Mouse (Mus musculus) myocyte (in vitro differentiated cells): Measurements from ENCODE around the gene Ap5s1. TPM values are rescaled to one million over a fixed set of nuclear protein-coding genes. Genes with fewer than 3 reads are reported as not detected.

Experiments
- H3K27me3 ChIP-seq: one replicate; pipeline ENCODE4 v1.6.1; 2011; ENCODE audit not compliant: control insufficient read depth, insufficient read depth, insufficient read length
- H3K36me3 ChIP-seq: one replicate; pipeline ENCODE4 v1.6.1; 2011; ENCODE audit not compliant: control insufficient read depth, insufficient read depth
- H3K4me2 ChIP-seq: one replicate; pipeline ENCODE4 v1.6.1; 2011; ENCODE audit warnings: low read depth, control low read depth
- H3K4me3 ChIP-seq: one replicate; pipeline ENCODE4 v1.5.1; 2011; ENCODE audit warnings: mild to moderate bottlenecking, control low read depth, moderate library complexity
- H3K79me2 ChIP-seq: one replicate; pipeline ENCODE4 v1.6.1; 2011; ENCODE audit not compliant: control insufficient read depth, insufficient read depth
- H3ac ChIP-seq: one replicate; pipeline ENCODE4 v1.6.1; 2011; ENCODE audit not compliant: control insufficient read depth, insufficient read length
- CEBPB ChIP-seq: IDR thresholded peaks from 2 replicates; pipeline ENCODE4 v1.6.1; 2011; ENCODE audit warnings: mild to moderate bottlenecking, moderate library complexity; ENCODE audit not compliant: poor library complexity, insufficient read depth, severe bottlenecking
- E2F4 ChIP-seq: IDR thresholded peaks from one replicate; pipeline ENCODE4 v1.6.1; 2011; ENCODE audit warnings: mild to moderate bottlenecking, control low read depth, moderate library complexity; ENCODE audit not compliant: insufficient read depth
- MAX ChIP-seq: IDR thresholded peaks from one replicate; pipeline ENCODE4 v1.6.1; 2011; ENCODE audit warnings: low read depth, mild to moderate bottlenecking, control low read depth
- MYOD1 ChIP-seq, 3 experiments: IDR thresholded peaks; one replicate each; pipeline ENCODE4 v1.6.1; 2011; ENCODE audit warnings: control low read depth in 2 of 3, low read depth in 2 of 3, mild to moderate bottlenecking in 2 of 3, moderate library complexity in 1 of 3; ENCODE audit not compliant: insufficient read length in 2 of 3, control insufficient read depth in 1 of 3
- MYOG ChIP-seq, 3 experiments: IDR thresholded peaks; one replicate each; pipeline ENCODE4 v1.6.1; 2011; ENCODE audit warnings: control low read depth in 2 of 3, low read depth in 2 of 3, mild to moderate bottlenecking in 2 of 3; ENCODE audit not compliant: insufficient read length in 2 of 3, control insufficient read depth in 1 of 3, insufficient read depth in 1 of 3
- POLR2A ChIP-seq: IDR thresholded peaks from one replicate; pipeline ENCODE4 v1.6.1; 2011; ENCODE audit warnings: low read depth, mild to moderate bottlenecking, control low read depth, moderate library complexity; ENCODE audit not compliant: insufficient read length
- POLR2AphosphoS2 ChIP-seq: IDR thresholded peaks from one replicate; pipeline ENCODE4 v1.6.1; 2011; ENCODE audit warnings: low read depth, control low read depth; ENCODE audit not compliant: insufficient read length
- REST ChIP-seq: IDR thresholded peaks from one replicate; pipeline ENCODE4 v1.6.1; 2011; ENCODE audit warnings: mild to moderate bottlenecking, control low read depth, moderate library complexity; ENCODE audit not compliant: insufficient read depth, insufficient read length
- SRF ChIP-seq: IDR thresholded peaks from one replicate; pipeline ENCODE4 v1.6.1; 2011; ENCODE audit warnings: low read depth; ENCODE audit not compliant: control insufficient read depth, insufficient read length
- TCF12 ChIP-seq: IDR thresholded peaks from one replicate; pipeline ENCODE4 v1.6.1; 2011; ENCODE audit warnings: mild to moderate bottlenecking, control low read depth; ENCODE audit not compliant: poor library complexity, insufficient read depth, severe bottlenecking
- TCF3 ChIP-seq: IDR thresholded peaks from one replicate; pipeline ENCODE4 v1.6.1; 2011; ENCODE audit warnings: low read depth, control low read depth; ENCODE audit not compliant: insufficient read length
- USF1 ChIP-seq: IDR thresholded peaks from one replicate; pipeline ENCODE4 v1.6.1; 2011; ENCODE audit warnings: low read depth, mild to moderate bottlenecking, control low read depth, moderate library complexity
- polyA plus RNA-seq: library from polyadenylated mRNA; unstranded; fragments of >200 nt; fragmentation: generic; extraction: Trizol; gene quantifications from one replicate; pipeline ENCODE4 v1.2.1, GENCODE M21; 2012; ENCODE audit warnings: missing spikeins

Gene Ap5s1
- polyA plus RNA-seq, 1 experiment = 33.6 TPM

GRCm38 (mm10) chr2:131174700-131175099 lies 32.2 kb upstream of the Ap5s1 start:
- Histone ChIP-seq H3K27me3 (no peaks in the 10 kb centered on the region), H3K79me2 (peaks cover 31% of the 10 kb centered on the region), H3K4me3 (peak overlapping the region; percentile 4), H3ac (no peak overlapping the region), H3K4me2 (peak overlapping the region; percentile 93), H3K36me3 (no peaks in the 10 kb centered on the region)
- TF ChIP-seq E2F4 (no peak), TCF12 (no peak), USF1 (no peak), POLR2A (peak; percentile 7)

- TF ChIP-seq SRF (no peak), E2F4 (no peak), POLR2A (no peak), REST (no peak), TCF3 (no peak), MYOG (IDR thresholded peaks at IDR 0.05; ENCODE audit: control insufficient read depth in 1 of 3, insufficient read depth in 1 of 3, insufficient read length in 2 of 3, low read depth in 2 of 3) (no peak), TCF12 (no peak), USF1 (no peak), POLR2AphosphoS2 (no peak), CEBPB (no peak), MYOD1 (IDR thresholded peaks at IDR 0.05; ENCODE audit: control insufficient read depth in 1 of 3, insufficient read length in 2 of 3, low read depth in 2 of 3) (no peak), MAX (no peak)
- Histone ChIP-seq H3K79me2 (peaks cover 35% of the 10 kb centered on the region), H3ac (no peak overlapping the region), H3K36me3 (no peaks in the 10 kb centered on the region), H3K4me2 (peak overlapping the region; percentile 93), H3K4me3 (no peak overlapping the region), H3K27me3 (no peaks in the 10 kb centered on the region)
These were observed 31.5 kb upstream of the Ap5s1 start for GRCm38 (mm10) chr2:131175286-131175944.

GRCm38 (mm10) chr2:131175945-131176309 lies 31.0 kb upstream of the Ap5s1 start:
- Histone ChIP-seq H3K4me2 (no peak overlapping the region), H3K27me3 (no peaks in the 10 kb centered on the region), H3K79me2 (peaks cover 36% of the 10 kb centered on the region), H3K4me3 (no peak overlapping the region), H3ac (no peak overlapping the region), H3K36me3 (no peaks in the 10 kb centered on the region)
- no peak for TF ChIP-seq USF1
- no peak for TF ChIP-seq CEBPB
- TF ChIP-seq TCF12 = no peak
- TF ChIP-seq POLR2A = no peak
- TF ChIP-seq SRF = no peak
- no peak for TF ChIP-seq MYOD1 (IDR thresholded peaks at IDR 0.05; ENCODE audit: control insufficient read depth in 1 of 3, insufficient read length in 2 of 3, low read depth in 2 of 3)
- TF ChIP-seq POLR2AphosphoS2 = no peak

- Histone ChIP-seq H3K27me3 (no peaks in the 10 kb centered on the region), H3K79me2 (peaks cover 36% of the 10 kb centered on the region), H3ac (no peak overlapping the region), H3K36me3 (no peaks in the 10 kb centered on the region), H3K4me2 (no peak overlapping the region), H3K4me3 (no peak overlapping the region)
- TF ChIP-seq SRF (no peak), POLR2A (no peak), POLR2AphosphoS2 (peak; percentile 44)
These were observed 30.4 kb upstream of the Ap5s1 start for GRCm38 (mm10) chr2:131176491-131176890.

- Histone ChIP-seq H3K36me3 (no peaks in the 10 kb centered on the region), H3K4me3 (peak overlapping the region; percentile 80), H3K27me3 (no peaks in the 10 kb centered on the region), H3K79me2 (peaks cover 36% of the 10 kb centered on the region), H3K4me2 (peak overlapping the region; percentile 92), H3ac (peak overlapping the region; percentile 58)
- TF ChIP-seq CEBPB (no peak), POLR2AphosphoS2 (peak; percentile 47), TCF3 (no peak), MYOG (IDR thresholded peaks at IDR 0.05; ENCODE audit: control insufficient read depth in 1 of 3, insufficient read depth in 1 of 3, insufficient read length in 2 of 3, low read depth in 2 of 3) (no peak), USF1 (peak; percentile 5)
These were observed 28.9 kb upstream of the Ap5s1 start for GRCm38 (mm10) chr2:131177932-131178331.

GRCm38 (mm10) chr2:131178828-131179245 lies 28.0 kb upstream of the Ap5s1 start:
- Histone ChIP-seq H3K4me2 (peak overlapping the region; percentile 92), H3K36me3 (no peaks in the 10 kb centered on the region), H3K27me3 (no peaks in the 10 kb centered on the region), H3K79me2 (peaks cover 36% of the 10 kb centered on the region), H3K4me3 (peak overlapping the region; percentile 80), H3ac (peak overlapping the region; percentile 58)
- TF ChIP-seq E2F4 = no peak
- no peak for TF ChIP-seq USF1
- TF ChIP-seq POLR2AphosphoS2 = no peak
- no peak for TF ChIP-seq TCF12
- TF ChIP-seq SRF = no peak
- TF ChIP-seq REST = no peak
- TF ChIP-seq TCF3 = no peak
- no peak for TF ChIP-seq MYOD1 (IDR thresholded peaks at IDR 0.05; ENCODE audit: control insufficient read depth in 1 of 3, insufficient read length in 2 of 3, low read depth in 2 of 3)
- no peak for TF ChIP-seq MAX
- TF ChIP-seq MYOG (IDR thresholded peaks at IDR 0.05; ENCODE audit: control insufficient read depth in 1 of 3, insufficient read depth in 1 of 3, insufficient read length in 2 of 3, low read depth in 2 of 3) = no peak
- TF ChIP-seq CEBPB = no peak
- no peak for TF ChIP-seq POLR2A
